Mouse (Mus musculus) limb, embryonic 12.5 days (tissue): ENCODE data around the gene Insl3. TPM values are rescaled to one million over a fixed set of nuclear protein-coding genes. Genes with fewer than 3 reads are reported as not detected.
A peak's percentile ranks its signal among the peaks of the same experiment; 100 is the strongest.

Experiments
- ATAC-seq: fragments of 200-750 bp; cut with Nextera tagmentation; 2 replicates; pipeline ENCODE4 v1.8.0; 2017; ENCODE audit warnings: low read depth, moderate TSS enrichment; ENCODE audit not compliant: insufficient number of reproducible peaks, insufficient read depth, low FRiP score, low TSS enrichment
- H3K27ac ChIP-seq: fragments of 300-500 bp; sonication (generic); 2 replicates; pipeline ENCODE4 v1.5.1; 2016; ENCODE audit warnings: mild to moderate bottlenecking, moderate library complexity
- H3K27me3 ChIP-seq: fragments of 300-500 bp; sonication (generic); 2 replicates; pipeline ENCODE4 v1.6.1; 2016; ENCODE audit warnings: mild to moderate bottlenecking, moderate library complexity
- H3K36me3 ChIP-seq: fragments of 300-500 bp; sonication (generic); 2 replicates; pipeline ENCODE4 v1.6.1; 2016; ENCODE audit warnings: mild to moderate bottlenecking, moderate library complexity
- H3K4me1 ChIP-seq: fragments of 300-500 bp; sonication (generic); replicated peaks from 2 replicates; pipeline ENCODE4 v1.6.1; 2016
- H3K4me2 ChIP-seq: fragments of 300-500 bp; sonication (generic); 2 replicates; pipeline ENCODE4 v1.6.1; 2016; ENCODE audit warnings: mild to moderate bottlenecking, moderate library complexity
- H3K4me3 ChIP-seq: fragments of 300-500 bp; sonication (generic); replicated peaks from 2 replicates; pipeline ENCODE4 v1.5.1; 2016; ENCODE audit warnings: mild to moderate bottlenecking
- H3K9ac ChIP-seq: fragments of 300-500 bp; sonication (generic); replicated peaks from 2 replicates; pipeline ENCODE4 v1.6.1; 2016; ENCODE audit warnings: mild to moderate bottlenecking, moderate library complexity
- H3K9me3 ChIP-seq: fragments of 300-500 bp; sonication (generic); 2 replicates; pipeline ENCODE4 v1.6.1; 2016; ENCODE audit warnings: mild to moderate bottlenecking, moderate library complexity
- WGBS: fragments of 180-500 bp; shearing (Covaris S2); methylation state at CpG from one replicate; pipeline ENCODE4 v1.1.7; 2016; 5-methylcytosine and 5-hydroxymethylcytosine counted together
- polyA plus RNA-seq: library from polyadenylated mRNA; unstranded; fragments of >200 nt; fragmentation: Nextera tagmentation; extraction: Ambion mirVana; gene quantifications from 2 replicates; pipeline ENCODE4 v1.2.1, GENCODE M21; 2016

The Insl3 gene
- polyA plus RNA-seq = 0.54 and 0.64 TPM in 2 replicates

DNA sequence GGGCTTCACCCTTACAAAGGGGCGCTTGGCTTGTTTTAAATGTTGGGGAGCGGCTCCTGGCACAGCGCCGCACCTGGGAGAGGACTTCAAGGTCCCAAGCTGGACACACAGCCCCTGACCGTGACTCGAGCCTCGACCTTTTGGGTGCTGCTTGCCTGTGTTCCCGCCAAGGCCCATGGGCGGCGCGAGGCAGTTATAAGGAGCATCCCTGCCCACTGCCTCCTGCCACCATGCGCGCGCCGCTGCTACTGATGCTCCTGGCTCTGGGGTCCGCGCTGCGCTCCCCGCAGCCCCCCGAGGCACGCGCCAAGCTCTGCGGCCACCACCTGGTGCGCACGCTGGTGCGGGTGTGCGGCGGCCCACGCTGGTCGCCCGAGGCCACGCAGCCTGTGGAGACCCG is at the start of gene Insl3:
Insl3 (plus strand) TSS at position 187 of the 400 bp plus-strand sequence.
- Histone ChIP-seq H3K4me2 (no peak within 1 kb of the TSS), H3K27ac (no peak within 1 kb of the TSS), H3K36me3 (no peaks in the 10 kb centered on the region), H3K9ac (no peak within 1 kb of the TSS), H3K4me1 (peaks cover 20% of the 10 kb centered on the region), H3K9me3 (no peaks in the 10 kb centered on the region), H3K27me3 (peaks cover 100% of the 10 kb centered on the region), H3K4me3 (no peak within 1 kb of the TSS; the same call in 1 of the 2 replicates)
- ATAC-seq = no peak
- WGBS = 4% methylated on average over 33 of the region's 33 CpGs

GRCm38 (mm10) chr8:71639318-71639717 is 49.7 kb upstream of the Insl3 start:
- H3K27ac ChIP-seq = no peak overlapping the region
- 84% methylated on average over 4 of the region's 4 CpGs for WGBS
- H3K27me3 ChIP-seq = peaks cover 50% of the 10 kb centered on the region

GRCm38 (mm10) chr8:71645510-71645909 is 43.5 kb upstream of the Insl3 start:
- Histone ChIP-seq H3K4me2 (no peak overlapping the region), H3K27ac (no peak overlapping the region), H3K9me3 (no peaks in the 10 kb centered on the region), H3K4me3 (no peak overlapping the region), H3K36me3 (no peaks in the 10 kb centered on the region), H3K27me3 (0 out of 2 replicates have a peak, but pooled peaks cover 12% of the 10 kb centered on the region), H3K9ac (no peak overlapping the region), H3K4me1 (no peaks in the 10 kb centered on the region)
- WGBS = 80% methylated on average over 9 of the region's 9 CpGs
- no peak for ATAC-seq

More at GRCm38 (mm10) chr8:71639318-71639717, 49.7 kb upstream of the Insl3 start:
- Histone ChIP-seq H3K4me1 (peaks cover 3% of the 10 kb centered on the region; the same call in 1 of the 2 replicates), H3K4me2 (no peak overlapping the region), H3K4me3 (no peak overlapping the region), H3K36me3 (no peaks in the 10 kb centered on the region), H3K9ac (no peak overlapping the region), H3K9me3 (no peaks in the 10 kb centered on the region)
- no peak for ATAC-seq

DNA sequence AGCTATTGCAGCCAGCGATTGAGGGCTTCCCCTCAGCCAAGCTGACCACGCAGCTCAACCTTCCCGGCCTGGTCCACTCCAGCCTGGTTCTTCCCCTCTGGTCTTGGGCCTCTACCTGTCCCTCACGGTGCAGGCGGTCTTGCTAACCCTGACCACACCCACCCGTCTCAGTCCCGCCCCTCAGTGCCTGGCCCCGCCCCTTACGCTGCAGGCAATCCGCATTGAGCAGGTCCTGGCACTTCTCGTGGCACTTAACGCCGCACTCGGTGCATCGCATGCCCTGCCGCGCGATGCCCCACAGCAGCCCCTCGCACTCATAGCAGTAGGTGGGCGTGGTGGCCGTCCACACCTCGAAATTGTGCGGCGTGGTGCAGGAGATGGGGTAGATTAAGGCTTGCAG is 34.4 kb upstream of the Insl3 start:
- peak overlapping the region; percentile 27; the same call in 1 of the 2 replicates for H3K4me3 ChIP-seq
- no peaks in the 10 kb centered on the region for H3K9me3 ChIP-seq
- ATAC-seq = no peak
- H3K27ac ChIP-seq = no peak overlapping the region
- 0 out of 2 replicates have a peak overlapping the region, but pooled peaks have one; percentile 23 for H3K9ac ChIP-seq
- H3K4me1 ChIP-seq = peaks cover 4% of the 10 kb centered on the region
- H3K4me2 ChIP-seq = peak overlapping the region; percentile 44
- no peaks in the 10 kb centered on the region for H3K36me3 ChIP-seq
- WGBS = 1% methylated on average over 24 of the region's 24 CpGs
- peaks cover 86% of the 10 kb centered on the region for H3K27me3 ChIP-seq

DNA sequence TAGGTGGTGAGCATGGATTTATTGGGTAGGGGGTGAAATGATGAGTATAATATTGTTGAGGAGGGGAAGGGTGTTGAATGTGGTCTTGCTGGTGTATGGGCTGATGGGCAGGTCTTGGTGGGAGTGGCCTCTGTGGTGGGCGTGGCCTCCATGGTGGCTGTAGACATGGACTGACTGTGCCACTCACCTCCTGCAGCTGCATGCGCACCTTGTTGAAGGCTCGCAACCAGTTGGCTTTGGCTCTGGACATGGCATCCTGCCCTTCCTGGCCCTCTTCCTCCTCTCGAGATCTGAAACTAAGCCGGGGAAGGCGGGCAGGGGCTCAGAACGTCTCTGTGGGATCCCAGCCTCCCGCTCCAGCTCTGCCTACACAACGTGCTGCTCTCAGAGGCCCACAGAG is 31.2 kb upstream of the Insl3 start:
- H3K9me3 ChIP-seq = no peaks in the 10 kb centered on the region
- 31% methylated on average over 9 of the region's 9 CpGs for WGBS
- no peak overlapping the region for H3K4me2 ChIP-seq
- no peak for ATAC-seq
- H3K27me3 ChIP-seq = peaks cover 97% of the 10 kb centered on the region
- no peak overlapping the region for H3K9ac ChIP-seq
- H3K4me1 ChIP-seq = peaks cover 4% of the 10 kb centered on the region
- H3K4me3 ChIP-seq = no peak overlapping the region
- H3K27ac ChIP-seq = no peak overlapping the region
- no peaks in the 10 kb centered on the region for H3K36me3 ChIP-seq

- no peaks in the 10 kb centered on the region for H3K36me3 ChIP-seq
- peaks cover 97% of the 10 kb centered on the region for H3K27me3 ChIP-seq
- WGBS = 32% methylated on average over 17 of the region's 17 CpGs
- H3K4me3 ChIP-seq = no peak overlapping the region
- peaks cover 4% of the 10 kb centered on the region for H3K4me1 ChIP-seq
- H3K9ac ChIP-seq = no peak overlapping the region
- H3K9me3 ChIP-seq = no peaks in the 10 kb centered on the region
- H3K4me2 ChIP-seq = no peak overlapping the region
- no peak for ATAC-seq
- no peak overlapping the region for H3K27ac ChIP-seq
These were observed 30.4 kb upstream of the Insl3 start for GRCm38 (mm10) chr8:71658515-71659049.

DNA sequence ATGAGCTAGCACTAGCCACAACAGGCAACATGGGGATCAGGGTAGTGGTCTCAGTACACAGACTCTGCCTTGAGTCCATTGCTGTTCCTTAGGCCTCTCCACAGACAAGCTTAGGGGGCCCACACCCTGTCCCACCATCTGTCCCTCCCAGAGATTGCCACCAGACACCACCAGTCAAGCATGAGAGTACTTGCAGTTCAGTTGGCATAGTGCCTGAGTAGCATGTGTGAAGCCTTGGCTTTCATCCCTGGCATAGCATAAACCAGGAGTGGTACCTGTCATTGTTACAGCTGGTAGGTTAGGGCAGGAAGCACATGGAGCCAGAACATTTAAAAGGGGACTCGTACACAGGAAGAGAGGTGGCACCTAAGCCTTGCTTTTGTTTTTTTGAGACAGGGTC is 29.3 kb upstream of the Insl3 start:
- peaks cover under 1% of the 10 kb centered on the region for H3K4me1 ChIP-seq
- no peak overlapping the region for H3K9ac ChIP-seq
- ATAC-seq = no peak
- peaks cover 97% of the 10 kb centered on the region for H3K27me3 ChIP-seq
- H3K9me3 ChIP-seq = no peaks in the 10 kb centered on the region
- no peak overlapping the region for H3K27ac ChIP-seq
- no peaks in the 10 kb centered on the region for H3K36me3 ChIP-seq
- no peak overlapping the region for H3K4me2 ChIP-seq
- no peak overlapping the region for H3K4me3 ChIP-seq
- 61% methylated on average over 1 of the region's 1 CpGs for WGBS

- no peak overlapping the region for H3K27ac ChIP-seq
- peak; percentile 39; the same call in 1 of the 2 replicates for ATAC-seq
- H3K4me2 ChIP-seq = peak overlapping the region; percentile 22; the same call in 1 of the 2 replicates
- H3K27me3 ChIP-seq = peaks cover 97% of the 10 kb centered on the region
- no peak overlapping the region for H3K9ac ChIP-seq
- H3K36me3 ChIP-seq = no peaks in the 10 kb centered on the region
- H3K4me1 ChIP-seq = no peaks in the 10 kb centered on the region
- no peaks in the 10 kb centered on the region for H3K9me3 ChIP-seq
- WGBS = 8% methylated on average over 36 of the region's 36 CpGs
- no peak overlapping the region for H3K4me3 ChIP-seq
These were observed 28.5 kb upstream of the Insl3 start for GRCm38 (mm10) chr8:71660325-71661120.

DNA sequence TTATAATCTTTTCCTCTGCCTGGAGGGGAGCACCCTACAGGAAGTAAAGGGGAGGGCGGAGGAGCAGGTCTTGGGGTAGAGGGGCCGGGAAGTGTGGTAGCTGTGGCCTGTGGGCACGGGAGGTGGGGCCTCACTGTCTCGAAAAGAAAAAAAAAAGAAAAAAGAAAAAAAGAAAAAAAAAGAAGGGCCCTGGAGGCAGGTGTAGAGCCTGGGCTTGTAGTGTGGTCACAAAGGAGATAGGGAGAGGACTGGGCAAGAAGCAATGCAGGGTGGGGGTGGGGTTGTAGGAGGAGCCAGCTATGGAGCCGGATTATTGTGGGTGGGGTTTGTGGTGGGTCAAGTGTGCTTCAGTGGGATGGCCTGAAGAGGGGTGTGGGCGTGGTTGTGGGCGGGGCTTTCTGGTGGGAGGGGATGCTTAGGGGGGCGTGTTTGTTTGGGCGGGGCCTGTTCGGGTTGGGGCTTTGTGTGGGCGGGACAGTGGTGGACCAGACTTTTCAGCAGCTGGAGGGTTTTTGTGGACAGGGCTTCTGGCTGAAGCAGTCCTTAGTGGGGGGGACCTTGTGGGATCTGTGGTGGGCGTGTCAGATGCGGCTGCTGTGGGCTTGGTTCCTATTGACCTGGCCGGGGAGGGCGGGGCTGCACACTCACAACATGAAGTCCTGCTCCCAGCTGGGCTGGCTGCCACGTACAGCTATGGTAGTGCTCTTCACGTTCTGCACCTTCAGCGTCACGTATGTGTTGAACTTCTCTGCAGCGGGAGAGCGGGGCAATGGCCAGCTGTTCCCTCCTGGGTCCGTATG is 23.5 kb upstream of the Insl3 start:
- ATAC-seq = no peak; the same call in 1 of the 2 replicates
- no peak overlapping the region for H3K9ac ChIP-seq
- H3K27me3 ChIP-seq = peaks cover 95% of the 10 kb centered on the region
- no peaks in the 10 kb centered on the region for H3K36me3 ChIP-seq
- H3K4me1 ChIP-seq = peaks cover 27% of the 10 kb centered on the region
- H3K27ac ChIP-seq = no peak overlapping the region
- peak overlapping the region; percentile 44 for H3K4me2 ChIP-seq
- 4% methylated on average over 22 of the region's 22 CpGs for WGBS
- peak overlapping the region; percentile 16 for H3K4me3 ChIP-seq
- H3K9me3 ChIP-seq = no peaks in the 10 kb centered on the region

DNA sequence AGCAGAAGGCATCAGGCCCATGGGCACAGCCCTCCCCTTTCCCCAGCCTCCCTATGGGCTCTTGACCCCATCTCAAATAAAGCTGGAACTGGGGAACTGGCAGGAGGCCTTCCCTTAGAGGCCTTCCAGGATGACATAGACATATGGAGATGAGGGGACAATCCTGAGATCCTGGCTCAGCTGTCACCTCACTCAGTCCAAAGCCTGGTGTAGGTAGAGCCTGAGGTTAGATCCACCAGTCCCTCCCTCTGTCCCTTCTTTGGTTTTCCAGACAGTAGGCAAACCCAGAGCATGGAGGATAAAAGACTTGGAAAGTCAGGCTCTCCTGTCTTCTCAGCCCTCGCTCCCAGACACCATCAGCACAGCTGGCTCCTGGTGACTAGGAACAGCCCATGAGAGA is 22.2 kb upstream of the Insl3 start:
- WGBS = 18% methylated on average over 1 of the region's 1 CpGs
- no peak overlapping the region for H3K4me3 ChIP-seq
- no peaks in the 10 kb centered on the region for H3K9me3 ChIP-seq
- H3K4me2 ChIP-seq = no peak overlapping the region
- no peak overlapping the region for H3K9ac ChIP-seq
- peaks cover 94% of the 10 kb centered on the region for H3K27me3 ChIP-seq
- H3K4me1 ChIP-seq = peaks cover 39% of the 10 kb centered on the region
- H3K27ac ChIP-seq = no peak overlapping the region
- H3K36me3 ChIP-seq = no peaks in the 10 kb centered on the region
- ATAC-seq = no peak

DNA sequence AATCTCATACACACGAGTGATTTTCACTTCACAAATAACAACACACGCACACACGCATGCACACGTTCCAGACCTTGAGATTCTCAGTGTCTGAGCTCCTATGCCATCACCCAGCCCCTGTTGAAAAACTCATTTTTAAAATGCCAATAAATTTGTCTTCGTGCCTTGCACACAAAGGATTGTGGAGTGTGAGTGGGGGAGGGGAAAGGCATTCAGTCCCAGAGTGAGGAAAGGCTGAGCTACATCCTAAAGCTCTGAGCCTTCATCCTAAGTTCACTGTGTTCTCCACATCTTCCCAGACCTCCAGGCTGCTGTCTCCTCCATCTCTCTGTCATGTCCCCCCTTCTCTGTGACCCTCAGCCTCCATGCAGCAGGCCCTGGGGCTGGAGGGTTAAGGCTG is 21.8 kb upstream of the Insl3 start:
- no peak overlapping the region; the same call in 1 of the 2 replicates for H3K9ac ChIP-seq
- H3K4me1 ChIP-seq = peaks cover 42% of the 10 kb centered on the region
- ATAC-seq = no peak
- H3K4me3 ChIP-seq = no peak overlapping the region
- H3K36me3 ChIP-seq = no peaks in the 10 kb centered on the region
- H3K27ac ChIP-seq = peak overlapping the region; percentile 31; the same call in 1 of the 2 replicates
- H3K9me3 ChIP-seq = no peaks in the 10 kb centered on the region
- no peak overlapping the region for H3K4me2 ChIP-seq
- 54% methylated on average over 5 of the region's 5 CpGs for WGBS
- H3K27me3 ChIP-seq = peaks cover 92% of the 10 kb centered on the region
